Mouse (Mus musculus): ENCODE results near the gene Slc30a4. TPM values are rescaled to one million over a fixed set of nuclear protein-coding genes. Genes with fewer than 3 reads are reported as not detected.
A peak's percentile ranks its signal among the peaks of the same experiment; 100 is the strongest.

Slc30a4 gene
- polyA plus RNA-seq (2012; rRNA removed), result 10.6 and 12.3 TPM in 2 replicates

- peak; percentile 74 for TF ChIP-seq POLR2A (IDR thresholded peaks at IDR 0.05; ENCODE audit: borderline replicate concordance, extremely low read depth, insufficient read depth, insufficient read length, poor library complexity, severe bottlenecking)
- no peak for TF ChIP-seq CTCF (IDR thresholded peaks at IDR 0.05; ENCODE audit: borderline replicate concordance, extremely low read depth, insufficient read depth, insufficient read length)
- peak; percentile 91 for DNase-seq (ENCODE audit: low read depth)
These were observed at the start of gene Slc30a4 for GRCm38 (mm10) chr2:122702181-122703036. TSS of gene Slc30a4 (minus strand) at chr2:122702663.

- DNase-seq (ENCODE audit: low read depth), result no peak
- TF ChIP-seq CTCF (IDR thresholded peaks at IDR 0.05; ENCODE audit: borderline replicate concordance, extremely low read depth, insufficient read depth, insufficient read length), result no peak
- TF ChIP-seq POLR2A (IDR thresholded peaks at IDR 0.05; ENCODE audit: borderline replicate concordance, extremely low read depth, insufficient read depth, insufficient read length, poor library complexity, severe bottlenecking), result no peak
These were observed 44.0 kb upstream of the Slc30a4 start for GRCm38 (mm10) chr2:122746461-122746860.

- no peak for DNase-seq (ENCODE audit: low read depth)
These were observed 36.6 kb upstream of the Slc30a4 start for GRCm38 (mm10) chr2:122739023-122739422.

GRCm38 (mm10) chr2:122737894-122738830 is 35.7 kb upstream of the Slc30a4 start, which contains the start of gene Bloc1s6:
TSS of gene Bloc1s6 (plus strand) at chr2:122738503.
- DNase-seq (ENCODE audit: low read depth), result peak; percentile 98

More at GRCm38 (mm10) chr2:122739023-122739422, 36.6 kb upstream of the Slc30a4 start:
- TF ChIP-seq CTCF (IDR thresholded peaks at IDR 0.05; ENCODE audit: borderline replicate concordance, extremely low read depth, insufficient read depth, insufficient read length) (no peak), POLR2A (IDR thresholded peaks at IDR 0.05; ENCODE audit: borderline replicate concordance, extremely low read depth, insufficient read depth, insufficient read length, poor library complexity, severe bottlenecking) (no peak)

DNA sequence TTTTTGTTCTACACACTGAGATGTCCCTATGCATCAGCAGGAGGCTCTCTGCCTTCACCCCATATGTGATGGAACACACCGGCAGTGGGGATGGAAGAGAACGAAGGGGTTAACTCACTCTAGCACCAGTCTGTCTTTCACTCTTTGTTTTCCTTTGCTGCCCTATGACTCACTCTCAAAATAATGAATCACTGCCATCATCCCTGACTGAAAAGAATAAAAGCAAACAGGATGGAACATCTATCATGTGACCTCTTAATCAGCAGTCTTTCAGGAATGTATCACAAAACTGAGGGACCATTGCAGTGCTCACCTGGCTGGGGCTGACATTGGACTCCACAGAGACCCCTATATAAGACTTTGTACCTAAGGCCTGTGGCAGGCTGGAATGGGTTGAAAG is 29.0 kb upstream of the Slc30a4 start:
- TF ChIP-seq CTCF (IDR thresholded peaks at IDR 0.05; ENCODE audit: borderline replicate concordance, extremely low read depth, insufficient read depth, insufficient read length) (no peak), POLR2A (IDR thresholded peaks at IDR 0.05; ENCODE audit: borderline replicate concordance, extremely low read depth, insufficient read depth, insufficient read length, poor library complexity, severe bottlenecking) (no peak)
- DNase-seq (ENCODE audit: low read depth), result no peak

More at GRCm38 (mm10) chr2:122737894-122738830, 35.7 kb upstream of the Slc30a4 start, which contains the start of gene Bloc1s6:
- TF ChIP-seq POLR2A (IDR thresholded peaks at IDR 0.05; ENCODE audit: borderline replicate concordance, extremely low read depth, insufficient read depth, insufficient read length, poor library complexity, severe bottlenecking) (peak; percentile 44; the same call in 1 of the 2 replicates), CTCF (IDR thresholded peaks at IDR 0.05; ENCODE audit: borderline replicate concordance, extremely low read depth, insufficient read depth, insufficient read length) (no peak)

GRCm38 (mm10) chr2:122725604-122726003 is 23.1 kb upstream of the Slc30a4 start:
- TF ChIP-seq POLR2A (IDR thresholded peaks at IDR 0.05; ENCODE audit: borderline replicate concordance, extremely low read depth, insufficient read depth, insufficient read length, poor library complexity, severe bottlenecking) (no peak), CTCF (IDR thresholded peaks at IDR 0.05; ENCODE audit: borderline replicate concordance, extremely low read depth, insufficient read depth, insufficient read length) (peak; percentile 60; the same call in 1 of the 2 replicates)
- peak; percentile 13 for DNase-seq (ENCODE audit: low read depth)

DNA sequence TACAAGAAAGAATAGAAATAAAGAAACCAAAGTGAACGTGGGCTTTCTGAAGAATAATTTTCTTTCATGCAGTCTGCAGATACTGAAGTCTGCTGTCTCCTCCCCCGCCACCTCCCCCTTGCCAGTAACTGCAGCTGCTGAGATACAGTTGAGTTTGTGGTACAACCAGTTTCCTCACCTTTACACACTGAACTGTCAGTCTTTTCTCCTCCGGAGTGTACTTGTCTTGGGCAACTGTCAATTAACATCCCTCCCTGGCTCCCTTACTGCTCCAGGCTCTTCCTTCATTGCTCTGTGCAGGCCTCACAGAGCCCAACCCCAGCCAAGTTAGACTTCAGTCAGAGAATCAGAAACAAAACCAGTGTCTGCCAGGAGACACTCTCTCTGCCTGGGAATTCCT is 18.1 kb upstream of the Slc30a4 start:
- no peak for DNase-seq (ENCODE audit: low read depth)
- TF ChIP-seq CTCF (IDR thresholded peaks at IDR 0.05; ENCODE audit: borderline replicate concordance, extremely low read depth, insufficient read depth, insufficient read length) (no peak), POLR2A (IDR thresholded peaks at IDR 0.05; ENCODE audit: borderline replicate concordance, extremely low read depth, insufficient read depth, insufficient read length, poor library complexity, severe bottlenecking) (no peak)

- no peak for DNase-seq (ENCODE audit: low read depth)
- TF ChIP-seq CTCF (IDR thresholded peaks at IDR 0.05; ENCODE audit: borderline replicate concordance, extremely low read depth, insufficient read depth, insufficient read length) (no peak), POLR2A (IDR thresholded peaks at IDR 0.05; ENCODE audit: borderline replicate concordance, extremely low read depth, insufficient read depth, insufficient read length, poor library complexity, severe bottlenecking) (no peak)
These were observed 16.8 kb upstream of the Slc30a4 start for GRCm38 (mm10) chr2:122719232-122719631.

DNA sequence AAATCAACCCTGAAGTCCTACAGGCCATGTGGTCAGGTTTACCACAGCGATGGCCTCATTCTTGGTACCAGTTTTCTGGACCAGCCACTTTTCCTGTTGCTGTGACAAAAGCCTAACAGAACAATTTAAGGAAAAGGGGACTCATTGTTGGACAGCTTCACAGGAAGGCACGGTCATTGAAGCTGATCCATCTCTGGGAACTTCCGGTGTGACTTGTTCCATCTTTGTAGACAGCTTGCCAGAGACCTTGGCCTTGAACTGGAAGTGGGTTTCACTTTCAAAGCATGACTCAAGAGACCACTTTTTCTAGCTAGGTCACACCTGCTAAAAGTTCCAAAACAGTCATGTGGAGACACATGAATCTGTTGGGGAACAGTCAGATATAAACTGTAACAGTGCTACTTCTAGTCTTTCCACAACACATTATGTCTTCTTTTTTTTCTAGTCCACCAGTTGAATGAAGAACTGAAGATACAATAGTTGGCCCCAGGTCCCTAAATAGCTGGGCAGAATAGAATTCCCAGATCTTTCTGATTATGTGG is 13.9 kb upstream of the Slc30a4 start:
- DNase-seq (ENCODE audit: low read depth), result no peak
- TF ChIP-seq CTCF (IDR thresholded peaks at IDR 0.05; ENCODE audit: borderline replicate concordance, extremely low read depth, insufficient read depth, insufficient read length) (no peak), POLR2A (IDR thresholded peaks at IDR 0.05; ENCODE audit: borderline replicate concordance, extremely low read depth, insufficient read depth, insufficient read length, poor library complexity, severe bottlenecking) (no peak)

- TF ChIP-seq POLR2A (IDR thresholded peaks at IDR 0.05; ENCODE audit: borderline replicate concordance, extremely low read depth, insufficient read depth, insufficient read length, poor library complexity, severe bottlenecking), result no peak
- no peak for TF ChIP-seq CTCF (IDR thresholded peaks at IDR 0.05; ENCODE audit: borderline replicate concordance, extremely low read depth, insufficient read depth, insufficient read length)
- no peak for DNase-seq (ENCODE audit: low read depth)
These were observed 12.8 kb upstream of the Slc30a4 start for GRCm38 (mm10) chr2:122715148-122715692.

Measured in brain, embryonic 14.5 days (tissue).